Mouse (Mus musculus) neutrophil, adult 5-6 weeks (primary cell): ENCODE results near the gene Zfp120. TPM values are rescaled to one million over a fixed set of nuclear protein-coding genes. Genes with fewer than 3 reads are reported as not detected.
"Not testable (repeated sequence)": the region's sequence is repeated elsewhere in the genome, so short reads cannot be mapped to it uniquely, and the experiment has no call there.

Experiments used
- ATAC-seq: fragments of 151-379, 151-347 bp; 2 replicates; pipeline ENCODE4 v1.8.0; 2017; ENCODE audit warnings: mild to moderate bottlenecking, moderate TSS enrichment; ENCODE audit not compliant: insufficient number of reproducible peaks, poor library complexity, low FRiP score, severe bottlenecking; ENCODE audit errors: extremely low read depth
- total RNA-seq: library from RNA; stranded (forward); fragments of 200-1000 nt; gene quantifications from 2 replicates; pipeline ENCODE4 v1.2.3, GENCODE M21; 2017

Zfp120 gene
- total RNA-seq = 19.3 and 23.0 TPM in 2 replicates

- peak; percentile 98 for ATAC-seq
Measured at GRCm38 (mm10) chr2:150136435-150136897, at the start of gene Zfp120. TSS of gene Zfp120 (minus strand) at chr2:150136708.

GRCm38 (mm10) chr2:150181570-150181999, 45.1 kb upstream of the Zfp120 start, which contains the start of gene Gm14139:
TSS of gene Gm14139 (plus strand) at chr2:150181755.
- not testable (repeated sequence) for ATAC-seq

GRCm38 (mm10) chr2:150181046-150181445, 44.5 kb upstream of the Zfp120 start:
- ATAC-seq = not testable (repeated sequence)

GRCm38 (mm10) chr2:150179579-150179978, 43.1 kb upstream of the Zfp120 start, which contains the start of gene Gm10770:
TSS of gene Gm10770 (minus strand) at chr2:150179679.
- not testable (repeated sequence) for ATAC-seq

- no peak for ATAC-seq
Measured at GRCm38 (mm10) chr2:150173833-150174232, 37.3 kb upstream of the Zfp120 start.

GRCm38 (mm10) chr2:150166703-150167102, 30.2 kb upstream of the Zfp120 start:
- ATAC-seq = no peak

GRCm38 (mm10) chr2:150132773-150133172, 3.7 kb downstream of the Zfp120 start:
- no peak for ATAC-seq

- ATAC-seq = not testable (repeated sequence)
Measured at GRCm38 (mm10) chr2:150132002-150132401, 4.5 kb downstream of the Zfp120 start.

- ATAC-seq = no peak
Measured at GRCm38 (mm10) chr2:150111247-150111912, 25.1 kb downstream of the Zfp120 start.

GRCm38 (mm10) chr2:150099618-150100017, 36.9 kb downstream of the Zfp120 start:
- ATAC-seq = 0 out of 2 replicates have a peak, but pooled peaks have one; percentile 19

Other genes with a start within 250 kb of the Zfp120 start
- not detected in 2 replicates for gene Gm10770, start 43.0 kb upstream of the Zfp120 start, total RNA-seq
- 0.47 TPM in 1 of 2 replicates, not detected in the other for gene Gm14139, start 45.0 kb upstream of the Zfp120 start, total RNA-seq
- 1.7 and 3.4 TPM in 2 replicates for gene Zfp937, start 81.4 kb upstream of the Zfp120 start, total RNA-seq
- gene Gm21994, start 118.9 kb upstream of the Zfp120 start, total RNA-seq = 7.9 and 15.8 TPM in 2 replicates
- gene Gm14124, start 120.8 kb upstream of the Zfp120 start, total RNA-seq = not detected in 2 replicates
- 17.0 and 23.9 TPM in 2 replicates for gene Gm10130, start 187.0 kb upstream of the Zfp120 start, total RNA-seq
- 10.7 and 15.1 TPM in 2 replicates for gene 3300002I08Rik, start 226.1 kb upstream of the Zfp120 start, total RNA-seq